Mouse (Mus musculus) limb, embryonic 14.5 days (tissue): ENCODE data around the gene Tbpl1. TPM values are rescaled to one million over a fixed set of nuclear protein-coding genes. Genes with fewer than 3 reads are reported as not detected.

Experiments
- ATAC-seq: fragments of 200-750 bp; cut with Nextera tagmentation; 2 replicates; pipeline ENCODE4 v1.8.0; 2017; ENCODE audit warnings: low read depth, moderate number of reproducible peaks, moderate TSS enrichment; ENCODE audit not compliant: low FRiP score
- DNase-seq: peaks from one replicate; pipeline ENCODE4 v3.0.0-alpha.2; 2015; ENCODE audit warnings: low spot score
- H3K27ac ChIP-seq: fragments of 300-500 bp; sonication (generic); replicated peaks from 2 replicates; pipeline ENCODE4 v1.5.1; 2014; ENCODE audit warnings: low read depth, mild to moderate bottlenecking, low read length, moderate library complexity, mixed read lengths
- H3K27me3 ChIP-seq: fragments of 300-500 bp; sonication (generic); 2 replicates; pipeline ENCODE4 v1.6.1; 2014; ENCODE audit warnings: low read length, mixed read lengths; ENCODE audit not compliant: control insufficient read depth, insufficient read depth
- H3K36me3 ChIP-seq: fragments of 300-500 bp; sonication (generic); 2 replicates; pipeline ENCODE4 v1.6.1; 2014; ENCODE audit warnings: mild to moderate bottlenecking, low read length, moderate library complexity, mixed read lengths; ENCODE audit not compliant: control insufficient read depth, insufficient read depth
- H3K4me1 ChIP-seq: fragments of 300-500 bp; sonication (generic); 2 replicates; pipeline ENCODE4 v1.6.1; 2014; ENCODE audit warnings: antibody characterized with exemption, low read length, mixed read lengths; ENCODE audit not compliant: control insufficient read depth, insufficient read depth
- H3K4me2 ChIP-seq: fragments of 300-500 bp; sonication (generic); replicated peaks from 2 replicates; pipeline ENCODE4 v1.6.1; 2014; ENCODE audit warnings: low read depth, mild to moderate bottlenecking, low read length, moderate library complexity; ENCODE audit not compliant: severe bottlenecking
- H3K4me3 ChIP-seq: fragments of 300-500 bp; sonication (generic); replicated peaks from 2 replicates; pipeline ENCODE4 v1.5.1; 2014; ENCODE audit warnings: low read length
- H3K9ac ChIP-seq: fragments of 300-500 bp; sonication (generic); 2 replicates; pipeline ENCODE4 v1.6.1; 2014; ENCODE audit warnings: mild to moderate bottlenecking, low read depth, low read length, moderate library complexity; ENCODE audit not compliant: severe bottlenecking
- H3K9me3 ChIP-seq: fragments of 300-500 bp; sonication (generic); 2 replicates; pipeline ENCODE4 v1.6.1; 2016; ENCODE audit warnings: low read length; ENCODE audit not compliant: control insufficient read depth
- POLR2A ChIP-seq: fragments of 200-500 bp; IDR thresholded peaks from 2 replicates; pipeline ENCODE4 v1.8.0; 2012; ENCODE audit warnings: inconsistent platforms, mild to moderate bottlenecking, moderate library complexity, borderline replicate concordance; ENCODE audit not compliant: insufficient read depth, insufficient read length; ENCODE audit errors: extremely low read depth
- WGBS: fragments of 180-500 bp; shearing (Covaris S2); extraction: QIAGEN DNeasy Blood & Tissue Kit; methylation state at CpG from one replicate; pipeline ENCODE4 v1.1.7; 2014; 5-methylcytosine and 5-hydroxymethylcytosine counted together
- polyA plus RNA-seq, 2 experiments: library from polyadenylated mRNA; depleted of rRNA in 1 of 2; stranded (reverse) in 1 of 2; unstranded in 1 of 2; fragments of >200 nt; fragmentation: Nextera tagmentation in 1 of 2; extraction: Ambion mirVana in 1 of 2; gene quantifications; 2 replicates each; pipeline versions ENCODE4 v1.2.1 to v1.2.3; 2012 to 2014

Gene Tbpl1
- polyA plus RNA-seq, 2 experiments: 34.6 to 53.2 TPM

GRCm38 (mm10) chr10:22774626-22775025, 42.9 kb upstream of the Tbpl1 start:
- Histone ChIP-seq H3K27me3 (no peaks in the 10 kb centered on the region), H3K9ac (no peak overlapping the region), H3K4me1 (no peaks in the 10 kb centered on the region), H3K27ac (no peak overlapping the region), H3K36me3 (no peaks in the 10 kb centered on the region), H3K4me2 (no peak overlapping the region), H3K4me3 (no peak overlapping the region), H3K9me3 (no peaks in the 10 kb centered on the region)
- no peak for DNase-seq
- no peak for ATAC-seq
- no peak for TF ChIP-seq POLR2A
- 88% methylated on average over 3 of the region's 3 CpGs for WGBS

DNA sequence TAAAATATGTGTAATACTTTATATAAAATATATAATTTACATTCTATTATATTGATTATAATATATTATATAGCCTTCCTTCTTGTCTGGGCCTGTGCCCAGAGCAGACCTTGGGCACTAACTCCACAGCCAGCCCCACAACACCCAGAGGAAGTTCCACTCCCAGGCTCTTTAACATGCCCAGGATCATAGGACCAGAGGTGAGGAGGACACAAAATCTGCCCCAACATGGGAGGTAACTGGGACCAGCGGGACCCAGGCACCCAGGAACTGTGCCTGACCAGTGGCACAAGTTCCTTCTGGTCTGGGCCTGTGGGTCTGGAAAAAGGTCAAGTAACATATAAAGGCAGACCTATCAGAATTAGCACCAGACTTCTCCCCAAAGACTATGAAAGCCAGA, 22.5 kb upstream of the Tbpl1 start:
- H3K36me3 ChIP-seq: no peaks in the 10 kb centered on the region
- WGBS: 89% methylated on average over 1 of the region's 1 CpGs
- no peak for DNase-seq
- no peaks in the 10 kb centered on the region for H3K27me3 ChIP-seq
- no peaks in the 10 kb centered on the region for H3K4me1 ChIP-seq
- no peak for ATAC-seq
- no peak overlapping the region for H3K9ac ChIP-seq
- TF ChIP-seq POLR2A: no peak
- no peak overlapping the region for H3K4me2 ChIP-seq
- H3K9me3 ChIP-seq: no peaks in the 10 kb centered on the region
- H3K4me3 ChIP-seq: no peak overlapping the region
- no peak overlapping the region for H3K27ac ChIP-seq

DNA sequence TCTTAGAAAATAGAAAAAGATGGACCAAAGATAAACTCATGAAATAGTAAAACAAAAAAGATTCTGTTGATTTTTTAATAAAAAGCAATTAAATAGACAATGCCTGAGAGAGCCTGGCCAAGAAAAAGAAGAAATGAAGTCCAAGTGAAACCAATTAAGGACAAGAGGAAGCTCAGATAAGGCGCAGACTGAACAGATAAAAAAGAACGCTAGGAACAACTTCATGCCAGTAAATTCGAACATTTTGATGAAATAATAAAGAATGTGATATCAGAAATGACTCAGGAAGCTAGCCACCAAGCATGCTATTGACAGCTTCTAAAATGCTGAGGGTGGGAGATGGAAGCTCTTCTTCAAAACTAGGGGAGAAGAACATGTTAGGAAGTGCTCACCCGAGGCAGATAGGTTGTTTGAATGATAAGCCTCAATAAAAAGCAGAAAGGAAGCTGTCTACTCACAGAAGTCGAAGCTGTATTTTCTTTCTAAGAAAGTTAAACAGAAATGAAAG, 19.5 kb upstream of the Tbpl1 start:
- H3K4me2 ChIP-seq: no peak overlapping the region
- ATAC-seq: no peak
- 70% methylated on average over 5 of the region's 5 CpGs for WGBS

DNA sequence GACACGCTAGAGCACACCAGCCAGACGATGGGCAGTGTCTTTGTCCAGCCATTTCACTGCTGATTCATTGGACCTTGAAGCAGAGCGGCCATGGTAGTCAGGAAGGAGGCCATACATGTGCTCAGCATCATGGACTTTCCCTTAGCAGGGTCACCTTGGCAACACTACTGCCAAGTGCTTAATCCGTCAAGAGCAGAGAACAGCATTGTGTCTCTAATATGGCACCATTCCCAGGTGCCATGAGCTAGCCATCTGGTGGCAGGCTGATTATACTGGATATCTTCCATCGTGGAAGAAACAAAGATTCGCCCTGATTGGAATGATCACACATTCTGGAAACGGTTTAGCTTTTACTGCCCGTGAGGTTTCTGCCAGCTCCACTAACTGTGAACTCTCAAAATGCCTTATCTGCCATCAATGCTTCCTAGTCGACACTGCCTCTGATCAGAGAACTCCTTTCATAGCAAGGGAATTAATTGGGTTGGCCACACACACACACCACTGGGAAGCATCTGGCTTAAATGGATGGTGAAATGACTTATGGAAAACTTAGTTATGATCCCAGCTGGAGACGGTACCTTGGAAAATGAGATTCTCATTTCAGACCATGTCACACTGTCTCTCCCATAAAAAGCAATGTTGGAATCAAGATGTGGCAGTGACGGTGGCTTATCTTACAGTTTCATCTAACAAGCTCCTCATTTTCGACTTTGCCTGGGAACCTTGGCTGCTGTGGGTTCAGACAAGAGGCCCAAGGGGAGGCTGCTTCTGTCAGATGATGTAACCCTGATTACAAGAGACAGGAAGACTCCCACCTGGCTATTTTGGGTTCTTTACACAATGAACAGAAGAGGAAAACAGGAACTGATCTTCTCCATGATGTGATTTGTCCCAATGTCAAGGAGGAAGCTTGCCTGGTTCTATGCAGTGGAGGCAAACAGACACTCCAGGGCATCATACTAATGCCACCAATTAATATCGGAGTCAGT, 14.9 kb upstream of the Tbpl1 start:
- no peak for TF ChIP-seq POLR2A
- no peak overlapping the region for H3K9ac ChIP-seq
- H3K4me2 ChIP-seq: no peak overlapping the region
- no peaks in the 10 kb centered on the region for H3K9me3 ChIP-seq
- no peaks in the 10 kb centered on the region for H3K4me1 ChIP-seq
- H3K36me3 ChIP-seq: no peaks in the 10 kb centered on the region
- ATAC-seq (no peak), DNase-seq (no peak)
- H3K27ac ChIP-seq: no peak overlapping the region
- WGBS: 62% methylated on average over 13 of the region's 13 CpGs
- no peak overlapping the region for H3K4me3 ChIP-seq
- H3K27me3 ChIP-seq: no peaks in the 10 kb centered on the region

More for the DNA sequence above, 19.5 kb upstream of the Tbpl1 start:
- DNase-seq: no peak
- Histone ChIP-seq H3K4me3 (no peak overlapping the region), H3K36me3 (no peaks in the 10 kb centered on the region), H3K27ac (no peak overlapping the region), H3K27me3 (no peaks in the 10 kb centered on the region), H3K9ac (no peak overlapping the region), H3K9me3 (no peaks in the 10 kb centered on the region), H3K4me1 (no peaks in the 10 kb centered on the region)
- TF ChIP-seq POLR2A: no peak

- WGBS: 81% methylated on average over 7 of the region's 7 CpGs
- no peaks in the 10 kb centered on the region for H3K27me3 ChIP-seq
- H3K4me3 ChIP-seq: no peak overlapping the region
- H3K27ac ChIP-seq: no peak overlapping the region
- H3K36me3 ChIP-seq: no peaks in the 10 kb centered on the region
- no peak for DNase-seq
- TF ChIP-seq POLR2A: no peak
- no peaks in the 10 kb centered on the region for H3K4me1 ChIP-seq
- no peak overlapping the region for H3K9ac ChIP-seq
- H3K4me2 ChIP-seq: no peak overlapping the region
- H3K9me3 ChIP-seq: no peaks in the 10 kb centered on the region
- ATAC-seq: no peak
Measured at GRCm38 (mm10) chr10:22745922-22746321, 14.2 kb upstream of the Tbpl1 start.
